Comparison of ENCODE assay signal across 16 mouse cellular contexts in genomic region chr12:73904133-73904934, GRCm38 (mm10). TPM values are rescaled to one million over a fixed set of nuclear protein-coding genes. Genes with fewer than 3 reads are reported as not detected.
"Had no signal": no experiment of that assay in that cellular context is flagged by ENCODE, and none has a peak within 500 bp of the region (broad histone marks: within the 10 kb centered on the region; RNA-seq: fewer than 3 reads in every experiment).

No protein-coding gene starts in this region.

- H3K27ac ChIP-seq: kidney, postnatal 0 days; limb, embryonic 13.5 days; liver, embryonic 14.5 days; midbrain, embryonic 13.5 days; stomach, embryonic 15.5 days had no signal

- H3K4me2 ChIP-seq: limb, embryonic 13.5 days; midbrain, embryonic 13.5 days; stomach, embryonic 15.5 days had no signal

- H3K4me1 ChIP-seq: stomach, embryonic 15.5 days had no signal

- ATAC-seq: midbrain, embryonic 13.5 days had no signal

- H3K9ac ChIP-seq: limb, embryonic 13.5 days; liver, embryonic 14.5 days; midbrain, embryonic 13.5 days; stomach, embryonic 15.5 days had no signal

- H3K36me3 ChIP-seq: limb, embryonic 13.5 days; midbrain, embryonic 13.5 days; stomach, embryonic 15.5 days had no signal

- H3K4me3 ChIP-seq: limb, embryonic 13.5 days; midbrain, embryonic 13.5 days; stomach, embryonic 15.5 days had no signal

- DNase-seq: left cerebral cortex, postnatal 4 days; lung, adult 18-20 months; thymus, adult 2 months; thymus, postnatal 25 days had no signal

- H3K27me3 ChIP-seq: limb, embryonic 13.5 days; midbrain, embryonic 13.5 days; stomach, embryonic 15.5 days had no signal

- H3K9me3 ChIP-seq: limb, embryonic 13.5 days; midbrain, embryonic 13.5 days; stomach, embryonic 15.5 days had no signal

RNA-seq across cellular contexts. Expression of gene Gm49321, which starts 33.1 kb away (rescaled TPM):
- total RNA-seq: liver, adult 2 months; megakaryocyte-erythroid progenitor cell, adult 5-6 weeks; midbrain, postnatal 0 days; neutrophil, adult 5-6 weeks had no signal
- polyA plus RNA-seq: large intestine, adult 2 months; liver, adult 2 months; testis, adult 2 months; thymus, adult 2 months; urinary bladder, adult 2 months had no signal
